Mouse (Mus musculus) cerebellum, postnatal 14 days (tissue): ENCODE measurements at regions not wholly inside any gene's neighbourhood (a gene's known extent, or its start where the extent isn't known, plus 50 kb on each side); places are given as distances from the start of the nearest gene placed in this dataset.

Source experiments
- DNase-seq, 2 experiments: peaks; one replicate each; pipeline ENCODE4 v3.0.0; 2021; ENCODE audit warnings: mixed read lengths in 2 of 2

GRCm38 (mm10) chr17:84890871-84891599 is 65.5 kb upstream of the Ppm1b start:
- DNase-seq, result peak; percentile 31 to 36

DNA sequence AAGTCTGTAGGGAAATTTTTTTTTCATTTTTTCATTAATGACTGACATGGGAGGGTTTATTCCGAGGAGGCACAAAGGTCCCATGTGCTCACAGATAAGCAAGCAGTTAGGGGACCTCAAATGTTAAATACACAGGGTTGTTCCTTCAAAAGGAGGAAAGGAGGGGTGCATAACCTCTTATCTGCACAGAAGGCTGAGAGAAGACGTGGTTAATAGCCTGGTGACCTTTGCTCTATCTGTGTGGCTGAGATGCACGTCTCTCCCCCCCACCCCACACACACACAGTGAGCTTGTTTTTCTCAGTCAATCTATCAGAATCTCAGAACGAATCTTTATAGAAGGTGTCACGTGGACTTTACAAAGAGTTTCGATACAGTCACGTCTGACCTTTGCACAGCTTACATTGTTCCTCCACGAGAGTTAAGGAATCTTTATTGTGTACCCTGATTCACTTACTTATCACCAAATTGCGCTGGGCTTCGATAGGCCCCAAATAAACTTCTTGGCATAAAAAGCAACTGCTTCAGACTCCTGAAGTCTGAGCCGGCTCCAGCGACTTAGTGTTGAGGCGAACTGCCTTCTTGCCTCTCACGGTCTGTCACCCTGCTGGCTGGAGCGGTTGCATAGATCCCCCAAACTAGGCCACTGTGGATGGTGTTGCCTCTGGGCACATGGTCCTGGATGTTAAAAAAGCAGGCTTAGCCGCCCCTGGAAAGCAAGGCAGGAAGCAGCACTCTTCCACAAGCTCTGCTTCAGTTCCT is 63.1 kb upstream of the Ppm1b start:
- DNase-seq, result no peak

DNA sequence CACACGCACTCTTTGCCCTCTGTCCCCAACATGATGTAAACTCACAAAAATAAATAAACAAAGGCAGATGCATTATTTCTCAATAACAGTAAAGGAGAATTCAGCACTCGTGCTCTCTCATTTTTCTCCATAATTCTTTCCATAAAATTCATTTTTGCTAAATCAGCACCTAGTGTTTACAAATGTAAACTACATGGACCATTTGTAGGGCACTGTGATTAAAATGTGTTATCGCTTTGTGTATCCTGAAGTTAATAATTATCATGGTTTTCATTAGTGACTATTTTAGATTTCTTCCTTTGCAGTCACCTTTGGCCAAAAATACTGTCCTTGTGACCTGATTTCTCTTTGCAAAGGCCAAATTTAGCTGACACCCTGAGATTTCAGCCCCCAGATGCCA is 61.0 kb upstream of the Ppm1b start:
- DNase-seq, result no peak

DNA sequence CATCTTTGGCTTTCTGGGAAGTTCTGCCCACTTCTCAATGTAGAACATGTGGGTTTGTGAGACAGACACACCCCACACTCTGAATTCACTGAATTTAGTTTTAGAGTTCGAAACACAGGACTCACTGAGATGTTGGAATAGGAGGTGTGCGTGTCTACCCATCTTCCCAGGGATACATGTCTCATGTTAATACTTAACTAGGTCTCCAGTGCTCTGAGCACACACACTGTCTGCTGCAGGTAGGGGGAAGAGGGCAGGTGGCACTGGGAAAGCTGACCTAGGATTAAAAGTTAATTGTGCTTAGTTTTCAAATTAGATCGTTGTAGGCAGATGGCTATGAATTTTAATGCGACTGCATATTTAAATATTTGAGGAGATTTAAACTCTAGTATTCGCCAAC is 60.0 kb upstream of the Ppm1b start:
- no peak for DNase-seq

DNA sequence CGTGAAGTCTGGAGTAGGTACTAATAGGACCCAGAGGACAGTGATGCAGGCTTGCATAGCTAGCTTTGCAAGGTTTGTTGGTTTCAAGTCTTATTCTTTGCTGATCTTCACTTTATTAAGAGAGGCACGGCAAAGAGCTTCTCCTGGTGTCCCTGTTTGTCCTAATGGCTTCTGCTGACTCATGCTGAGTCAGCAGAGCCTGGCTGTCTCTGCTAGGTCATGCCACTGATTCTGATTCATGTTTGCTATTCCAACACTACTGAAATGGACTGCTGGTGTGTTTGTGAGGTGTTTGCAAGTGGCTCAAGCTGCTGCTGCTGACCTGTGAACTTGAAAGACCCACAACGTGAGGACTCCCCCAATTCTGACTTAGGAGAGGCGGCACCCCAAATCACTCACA is 58.1 kb upstream of the Ppm1b start:
- DNase-seq, result no peak

GRCm38 (mm10) chr17:84903625-84904337 is 52.8 kb upstream of the Ppm1b start:
- no peak for DNase-seq
